17 mouse cellular contexts compared by ENCODE assay signal in genomic region chr7:144022682-144023081, GRCm38 (mm10). TPM values are rescaled to one million over a fixed set of nuclear protein-coding genes. Genes with fewer than 3 reads are reported as not detected.
A peak's percentile ranks its signal among the peaks of the same experiment; 100 is the strongest.
DNase-seq lines count a peak whose midpoint lies in the region; ATAC-seq lines count a peak whose summit lies in the region.
"Had no signal": no experiment of that assay in that cellular context is flagged by ENCODE, and none has a peak within 500 bp of the region (broad histone marks: within the 10 kb centered on the region; RNA-seq: fewer than 3 reads in every experiment).

No protein-coding gene starts in this region.

- 0 out of 2 replicates have a peak overlapping the region, but pooled peaks have one; percentile 9 for H3K27ac ChIP-seq in midbrain, embryonic 10.5 days (replicated peaks)
- no peak overlapping the region for H3K27ac ChIP-seq in midbrain, embryonic 11.5 days (ENCODE audit: low read depth, low read length)
- H3K27ac ChIP-seq in liver, embryonic 15.5 days (replicated peaks) = peak overlapping the region; percentile 61
- no peak overlapping the region for H3K27ac ChIP-seq in forebrain, embryonic 12.5 days
- H3K27ac ChIP-seq: embryonic facial prominence, embryonic 15.5 days; heart, embryonic 15.5 days; hindbrain, embryonic 12.5 days; neural tube, embryonic 12.5 days had no signal

- H3K4me3 ChIP-seq in midbrain, embryonic 10.5 days = no peak overlapping the region
- no peak overlapping the region for H3K4me3 ChIP-seq in midbrain, embryonic 11.5 days (ENCODE audit: low read depth, low read length)
- no peak overlapping the region for H3K4me3 ChIP-seq in liver, embryonic 15.5 days (replicated peaks)
- no peak overlapping the region for H3K4me3 ChIP-seq in forebrain, embryonic 12.5 days (replicated peaks)
- H3K4me3 ChIP-seq: embryonic facial prominence, embryonic 15.5 days; heart, embryonic 15.5 days; hindbrain, embryonic 12.5 days; neural tube, embryonic 12.5 days had no signal

- H3K4me2 ChIP-seq in midbrain, embryonic 11.5 days = no peak overlapping the region
- H3K4me2 ChIP-seq in liver, embryonic 15.5 days = peak overlapping the region; percentile 29
- no peak overlapping the region for H3K4me2 ChIP-seq in forebrain, embryonic 12.5 days
- H3K4me2 ChIP-seq: embryonic facial prominence, embryonic 15.5 days; heart, embryonic 15.5 days; hindbrain, embryonic 12.5 days; neural tube, embryonic 12.5 days had no signal

- H3K4me1 ChIP-seq in midbrain, embryonic 10.5 days = no peaks in the 10 kb centered on the region
- H3K4me1 ChIP-seq in midbrain, embryonic 11.5 days (ENCODE audit: control insufficient read depth, insufficient read depth, low read length) = no peaks in the 10 kb centered on the region
- peaks cover 15% of the 10 kb centered on the region; the same call in 1 of the 2 replicates for H3K4me1 ChIP-seq in liver, embryonic 15.5 days (replicated peaks)
- no peaks in the 10 kb centered on the region for H3K4me1 ChIP-seq in forebrain, embryonic 12.5 days
- H3K4me1 ChIP-seq: embryonic facial prominence, embryonic 15.5 days; heart, embryonic 15.5 days; hindbrain, embryonic 12.5 days; neural tube, embryonic 12.5 days had no signal

- WGBS in midbrain, embryonic 10.5 days = 69% methylated on average over 5 of the region's 5 CpGs
- WGBS in midbrain, embryonic 11.5 days = 61% methylated on average over 5 of the region's 5 CpGs
- 16% methylated on average over 5 of the region's 5 CpGs for WGBS in liver, embryonic 15.5 days (ENCODE audit: insufficient replicate concordance)
- WGBS in forebrain, embryonic 12.5 days = 54% methylated on average over 5 of the region's 5 CpGs

- no peak for ATAC-seq in midbrain, embryonic 11.5 days (ENCODE audit: low FRiP score)
- peak; percentile 51 for ATAC-seq in liver, embryonic 15.5 days (ENCODE audit: insufficient read depth)
- ATAC-seq in forebrain, embryonic 12.5 days (ENCODE audit: low FRiP score) = no peak
- no peak for ATAC-seq in inflammation-experienced regulatory T-cells, adult 6 months
- ATAC-seq: activated CD4-positive, CD25-positive, alpha-beta regulatory T cell, adult 4 months; midbrain, embryonic 16.5 days had no signal

- DNase-seq in midbrain, embryonic 10.5 days (ENCODE audit: low spot score) = no peak
- DNase-seq in midbrain, embryonic 11.5 days (ENCODE audit: low spot score, missing footprints) = no peak
- DNase-seq in kidney, postnatal 36 days = peak; percentile 88 to 93
- DNase-seq in T-cell, adult 2 months (ENCODE audit: low spot score) = no peak
- no peak for DNase-seq in cerebellum, postnatal 36 days
- DNase-seq: heart, adult 11 months; right cerebral cortex, postnatal 4 days; thymus, postnatal 25 days had no signal

- H3K36me3 ChIP-seq in midbrain, embryonic 10.5 days = no peaks in the 10 kb centered on the region
- H3K36me3 ChIP-seq in midbrain, embryonic 11.5 days (ENCODE audit: control insufficient read depth, insufficient read depth, low read length) = no peaks in the 10 kb centered on the region
- H3K36me3 ChIP-seq in liver, embryonic 15.5 days (replicated peaks) = no peaks in the 10 kb centered on the region
- no peaks in the 10 kb centered on the region for H3K36me3 ChIP-seq in forebrain, embryonic 12.5 days (replicated peaks)
- H3K36me3 ChIP-seq: embryonic facial prominence, embryonic 15.5 days; heart, embryonic 15.5 days; hindbrain, embryonic 12.5 days; neural tube, embryonic 12.5 days had no signal

- H3K27me3 ChIP-seq in midbrain, embryonic 10.5 days (ENCODE audit: low read depth, poor library complexity, severe bottlenecking) = no peaks in the 10 kb centered on the region
- H3K27me3 ChIP-seq in midbrain, embryonic 11.5 days (ENCODE audit: control insufficient read depth, insufficient read depth, low read length) = no peaks in the 10 kb centered on the region
- H3K27me3 ChIP-seq in liver, embryonic 15.5 days = no peaks in the 10 kb centered on the region
- no peaks in the 10 kb centered on the region for H3K27me3 ChIP-seq in forebrain, embryonic 12.5 days
- H3K27me3 ChIP-seq: embryonic facial prominence, embryonic 15.5 days; heart, embryonic 15.5 days; hindbrain, embryonic 12.5 days; neural tube, embryonic 12.5 days had no signal

- no peak overlapping the region for H3K9ac ChIP-seq in midbrain, embryonic 11.5 days (ENCODE audit: low read length)
- no peak overlapping the region for H3K9ac ChIP-seq in liver, embryonic 15.5 days
- no peak overlapping the region for H3K9ac ChIP-seq in forebrain, embryonic 12.5 days
- H3K9ac ChIP-seq: embryonic facial prominence, embryonic 15.5 days; heart, embryonic 15.5 days; hindbrain, embryonic 12.5 days; neural tube, embryonic 12.5 days had no signal

- no peaks in the 10 kb centered on the region for H3K9me3 ChIP-seq in midbrain, embryonic 10.5 days (replicated peaks)
- H3K9me3 ChIP-seq in midbrain, embryonic 11.5 days (ENCODE audit: control insufficient read depth, low read length) = no peaks in the 10 kb centered on the region
- no peaks in the 10 kb centered on the region for H3K9me3 ChIP-seq in liver, embryonic 15.5 days (replicated peaks)
- H3K9me3 ChIP-seq in forebrain, embryonic 12.5 days = no peaks in the 10 kb centered on the region
- H3K9me3 ChIP-seq: embryonic facial prominence, embryonic 15.5 days; heart, embryonic 15.5 days; hindbrain, embryonic 12.5 days had no signal

RNA-seq across cellular contexts. Expression of gene Shank2, which starts 21.0 kb away (rescaled TPM):
- polyA plus RNA-seq in midbrain, embryonic 10.5 days (2016; fragmentation: Nextera tagmentation; extraction: Ambion mirVana) = 0.91 and 1.5 TPM in 2 replicates
- 2.2 and 2.5 TPM in 2 replicates for polyA plus RNA-seq in midbrain, embryonic 11.5 days (2014; fragmentation: Nextera tagmentation; extraction: Ambion mirVana)
- 0.54 and 0.66 TPM in 2 replicates for polyA plus RNA-seq in liver, embryonic 15.5 days (2015; fragmentation: Nextera tagmentation; extraction: Ambion mirVana)
- polyA plus RNA-seq in forebrain, embryonic 12.5 days (2016; fragmentation: Nextera tagmentation; extraction: Ambion mirVana) = 2.8 and 3.0 TPM in 2 replicates
- not detected for polyA plus RNA-seq in inflammation-experienced regulatory T-cells, adult 6 months (2017; shearing (Covaris generic))

Comparison
In these comparisons a context has a peak if more than half of its experiments do, and no peak if none do; other contexts are left out.
1. H3K27ac ChIP-seq: peak in midbrain, embryonic 10.5 days (single experiment) and liver, embryonic 15.5 days (single experiment); none in midbrain, embryonic 11.5 days (single experiment) and forebrain, embryonic 12.5 days (single experiment).
2. DNase-seq: peak in kidney, postnatal 36 days (2 of 2); none in midbrain, embryonic 10.5 days (single experiment), midbrain, embryonic 11.5 days (single experiment), T-cell, adult 2 months (single experiment) and cerebellum, postnatal 36 days (0 of 2).